Mouse (Mus musculus) ES-Bruce4 (cell line): ENCODE results near the gene Hist1h3a.

Experiments
- CTCF ChIP-seq: IDR thresholded peaks from one replicate; pipeline ENCODE4 v1.8.1; 2011; ENCODE audit warnings: low read depth, low read length
- EP300 ChIP-seq: IDR thresholded peaks from 2 replicates; pipeline ENCODE4 v1.6.1; 2011; ENCODE audit warnings: low read depth, low read length; ENCODE audit not compliant: insufficient read depth
- POLR2A ChIP-seq: IDR thresholded peaks from one replicate; pipeline ENCODE4 v1.8.1; 2011; ENCODE audit warnings: low read length; ENCODE audit not compliant: insufficient read depth

- TF ChIP-seq POLR2A = no peak
- no peak for TF ChIP-seq CTCF
- TF ChIP-seq EP300 = no peak
These were observed 37.0 kb downstream of the Hist1h3a start for GRCm38 (mm10) chr13:23725213-23725612.
